Mouse (Mus musculus): ENCODE data around the gene Top3b. TPM values are rescaled to one million over a fixed set of nuclear protein-coding genes. Genes with fewer than 3 reads are reported as not detected.
"Not testable (repeated sequence)": the region's sequence is repeated elsewhere in the genome, so short reads cannot be mapped to it uniquely, and the experiment has no call there.

The Top3b gene
- polyA plus RNA-seq, 1 experiment from 2014 or later: 77.3 TPM

DNA sequence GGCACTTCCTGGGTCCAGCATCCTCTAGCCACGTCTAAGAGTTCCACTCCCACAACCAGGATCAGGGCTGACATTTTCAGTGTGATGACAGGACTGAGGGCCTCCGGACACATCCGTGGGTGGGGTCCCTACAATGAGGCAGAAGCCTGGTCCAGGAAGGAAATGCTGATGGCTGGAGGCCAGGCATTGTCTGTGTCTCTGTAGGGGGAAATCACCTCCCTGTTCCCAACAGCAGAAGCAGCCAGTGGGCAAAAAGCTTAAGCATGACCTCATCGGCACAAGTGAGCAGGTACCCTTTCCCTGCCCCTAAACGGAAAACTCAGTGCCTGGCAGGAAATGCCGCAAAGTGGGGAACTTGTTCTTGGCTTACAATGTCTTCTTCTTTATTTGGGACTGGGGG is 37.3 kb downstream of the Top3b start:
- Histone ChIP-seq H3K4me1 (ENCODE audit: control insufficient read depth, insufficient read depth, low read length) (no peaks in the 10 kb centered on the region), H3K9ac (ENCODE audit: low read length) (no peak overlapping the region), H3K4me3 (ENCODE audit: low read depth, low read length) (no peak overlapping the region), H3K27ac (replicated peaks; ENCODE audit: low read depth, low read length) (no peak overlapping the region), H3K9me3 (ENCODE audit: control insufficient read depth, low read length) (no peaks in the 10 kb centered on the region), H3K4me2 (ENCODE audit: low read depth, severe bottlenecking) (no peak overlapping the region), H3K27me3 (ENCODE audit: control insufficient read depth, insufficient read depth, low read length) (no peaks in the 10 kb centered on the region), H3K36me3 (ENCODE audit: control insufficient read depth, insufficient read depth, low read length) (peaks cover 16% of the 10 kb centered on the region; the same call in 1 of the 2 replicates)
- WGBS: 85% methylated on average over 6 of the region's 6 CpGs
- DNase-seq (ENCODE audit: low spot score) (no peak), ATAC-seq (ENCODE audit: insufficient number of reproducible peaks, low FRiP score, low TSS enrichment, low read depth) (no peak)

DNA sequence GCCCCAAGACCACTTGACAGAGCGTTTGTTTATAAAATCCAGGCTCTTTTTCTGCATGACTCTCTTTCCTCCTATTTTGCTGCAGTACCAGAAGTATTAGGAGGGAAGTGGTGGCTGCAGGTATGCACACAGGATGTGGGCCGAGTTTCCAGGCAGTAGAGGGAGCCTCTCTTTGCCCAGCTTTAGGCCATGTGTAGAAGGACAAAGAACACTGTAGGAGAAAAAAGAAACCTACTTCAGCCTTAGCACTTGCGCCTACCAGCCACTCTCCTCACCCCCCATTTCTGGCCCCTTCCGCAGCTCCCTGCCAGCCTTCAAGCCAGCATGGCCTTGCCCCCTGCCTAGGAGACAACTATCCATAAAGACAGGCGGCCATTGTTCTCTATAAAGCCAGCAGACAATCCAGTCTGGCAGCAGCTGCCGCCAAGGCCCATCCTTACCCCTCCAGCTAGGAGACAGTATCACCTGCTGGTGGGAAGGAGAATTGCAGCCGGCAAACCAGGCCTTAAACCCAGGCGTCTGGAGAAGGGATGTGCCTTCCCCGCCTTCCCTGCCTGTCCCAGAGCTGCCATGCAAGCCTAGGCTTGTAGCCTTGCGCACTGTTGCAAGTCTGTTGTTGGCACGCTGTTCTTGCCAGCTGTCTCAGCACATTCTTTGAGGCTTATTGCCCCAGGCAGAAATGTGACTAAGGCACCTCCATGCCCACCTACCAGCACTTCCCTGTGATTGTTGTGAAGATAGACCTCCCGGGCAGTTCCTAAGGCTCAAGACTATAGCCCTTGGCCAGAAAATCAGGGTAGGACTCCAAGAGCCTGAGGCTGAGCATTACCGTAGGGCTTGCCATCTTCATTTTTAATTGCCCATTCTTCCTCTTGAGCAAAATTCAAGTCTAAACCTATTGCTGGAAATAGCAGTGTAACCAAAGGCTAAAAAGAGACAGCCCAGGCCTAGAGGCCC is 41.4 kb downstream of the Top3b start:
- no peak overlapping the region for H3K27ac ChIP-seq (replicated peaks; ENCODE audit: low read depth, low read length)

GRCm38 (mm10) chr16:16913440-16913839 is 42.9 kb downstream of the Top3b start:
- H3K4me2 ChIP-seq (ENCODE audit: low read depth, severe bottlenecking): no peak overlapping the region
- DNase-seq (ENCODE audit: low spot score) (no peak), ATAC-seq (ENCODE audit: insufficient number of reproducible peaks, low FRiP score, low TSS enrichment, low read depth) (no peak)
- no peaks in the 10 kb centered on the region for H3K9me3 ChIP-seq (ENCODE audit: control insufficient read depth, low read length)
- no peak overlapping the region for H3K4me3 ChIP-seq (ENCODE audit: low read depth, low read length)
- peaks cover 10% of the 10 kb centered on the region; the same call in 1 of the 2 replicates for H3K36me3 ChIP-seq (ENCODE audit: control insufficient read depth, insufficient read depth, low read length)
- no peaks in the 10 kb centered on the region for H3K4me1 ChIP-seq (ENCODE audit: control insufficient read depth, insufficient read depth, low read length)
- H3K27ac ChIP-seq (replicated peaks; ENCODE audit: low read depth, low read length): no peak overlapping the region
- no peak overlapping the region for H3K9ac ChIP-seq (ENCODE audit: low read length)
- 76% methylated on average over 1 of the region's 1 CpGs for WGBS
- no peaks in the 10 kb centered on the region for H3K27me3 ChIP-seq (ENCODE audit: control insufficient read depth, insufficient read depth, low read length)

More for the DNA sequence above, 41.4 kb downstream of the Top3b start:
- Histone ChIP-seq H3K9ac (ENCODE audit: low read length) (0 out of 2 replicates have a peak overlapping the region, but pooled peaks have one; percentile 22), H3K36me3 (ENCODE audit: control insufficient read depth, insufficient read depth, low read length) (peaks cover 10% of the 10 kb centered on the region; the same call in 1 of the 2 replicates), H3K27me3 (ENCODE audit: control insufficient read depth, insufficient read depth, low read length) (no peaks in the 10 kb centered on the region), H3K9me3 (ENCODE audit: control insufficient read depth, low read length) (no peaks in the 10 kb centered on the region), H3K4me3 (ENCODE audit: low read depth, low read length) (no peak overlapping the region), H3K4me2 (ENCODE audit: low read depth, severe bottlenecking) (no peak overlapping the region), H3K4me1 (ENCODE audit: control insufficient read depth, insufficient read depth, low read length) (no peaks in the 10 kb centered on the region)
- 46% methylated on average over 13 of the region's 13 CpGs for WGBS
- peak; percentile 74 for ATAC-seq (ENCODE audit: insufficient number of reproducible peaks, low FRiP score, low TSS enrichment, low read depth)
- DNase-seq (ENCODE audit: low spot score): peak; percentile 81

DNA sequence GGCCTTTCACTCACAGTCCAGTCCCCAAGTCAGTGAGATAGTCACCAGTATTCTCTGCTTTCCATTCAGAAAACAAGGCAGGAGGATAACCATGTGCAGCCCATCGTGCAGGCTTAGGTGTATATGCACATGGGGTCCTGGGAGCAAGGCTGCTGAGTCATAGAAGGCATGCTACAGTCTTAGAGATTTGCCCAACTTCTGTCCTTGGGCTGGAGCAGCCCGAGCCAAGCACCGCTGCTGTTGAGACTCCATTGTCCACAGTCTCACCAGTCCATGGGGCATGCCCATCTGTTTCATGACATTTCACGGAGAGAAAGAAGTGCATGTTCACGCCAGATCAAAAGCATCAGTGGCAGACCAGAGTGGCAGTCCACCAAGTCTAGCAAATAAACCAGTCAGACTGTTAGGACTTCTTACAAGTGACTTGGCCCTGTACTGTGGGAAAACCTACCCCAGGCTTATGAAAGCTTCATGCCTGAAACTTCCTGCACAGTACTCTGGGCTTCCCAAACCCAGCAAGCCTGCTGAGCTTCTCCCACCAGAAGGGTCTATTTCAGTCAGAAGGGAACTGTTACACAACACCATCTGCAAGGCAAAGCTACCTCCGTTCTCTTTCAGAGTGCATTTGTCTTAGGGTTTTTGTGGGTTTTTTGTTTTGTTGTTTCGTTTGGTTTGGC is 48.0 kb downstream of the Top3b start:
- Histone ChIP-seq H3K4me3 (ENCODE audit: low read depth, low read length) (no peak overlapping the region), H3K4me1 (ENCODE audit: control insufficient read depth, insufficient read depth, low read length) (no peaks in the 10 kb centered on the region), H3K27me3 (ENCODE audit: control insufficient read depth, insufficient read depth, low read length) (no peaks in the 10 kb centered on the region), H3K9ac (ENCODE audit: low read length) (no peak overlapping the region), H3K36me3 (ENCODE audit: control insufficient read depth, insufficient read depth, low read length) (peaks cover 3% of the 10 kb centered on the region; the same call in 1 of the 2 replicates), H3K27ac (replicated peaks; ENCODE audit: low read depth, low read length) (no peak overlapping the region), H3K4me2 (ENCODE audit: low read depth, severe bottlenecking) (no peak overlapping the region), H3K9me3 (ENCODE audit: control insufficient read depth, low read length) (no peaks in the 10 kb centered on the region)
- ATAC-seq (ENCODE audit: insufficient number of reproducible peaks, low FRiP score, low TSS enrichment, low read depth) (no peak), DNase-seq (ENCODE audit: low spot score) (no peak)
- 94% methylated on average over 7 of the region's 7 CpGs for WGBS

GRCm38 (mm10) chr16:16921021-16921435 is 50.5 kb downstream of the Top3b start:
- H3K4me1 ChIP-seq (ENCODE audit: control insufficient read depth, insufficient read depth, low read length): no peaks in the 10 kb centered on the region
- no peak overlapping the region for H3K4me3 ChIP-seq (ENCODE audit: low read depth, low read length)
- H3K9ac ChIP-seq (ENCODE audit: low read length): no peak overlapping the region
- ATAC-seq (ENCODE audit: insufficient number of reproducible peaks, low FRiP score, low TSS enrichment, low read depth) (no peak), DNase-seq (ENCODE audit: low spot score) (no peak)
- no peaks in the 10 kb centered on the region for H3K27me3 ChIP-seq (ENCODE audit: control insufficient read depth, insufficient read depth, low read length)
- H3K4me2 ChIP-seq (ENCODE audit: low read depth, severe bottlenecking): no peak overlapping the region
- WGBS: 87% methylated on average over 3 of the region's 3 CpGs
- H3K9me3 ChIP-seq (ENCODE audit: control insufficient read depth, low read length): no peaks in the 10 kb centered on the region
- H3K27ac ChIP-seq (replicated peaks; ENCODE audit: low read depth, low read length): no peak overlapping the region
- peaks cover 3% of the 10 kb centered on the region; the same call in 1 of the 2 replicates for H3K36me3 ChIP-seq (ENCODE audit: control insufficient read depth, insufficient read depth, low read length)

- Histone ChIP-seq H3K9ac (ENCODE audit: low read length) (no peak overlapping the region), H3K27me3 (ENCODE audit: control insufficient read depth, insufficient read depth, low read length) (no peaks in the 10 kb centered on the region), H3K4me2 (ENCODE audit: low read depth, severe bottlenecking) (no peak overlapping the region), H3K27ac (replicated peaks; ENCODE audit: low read depth, low read length) (no peak overlapping the region), H3K4me1 (ENCODE audit: control insufficient read depth, insufficient read depth, low read length) (no peaks in the 10 kb centered on the region), H3K4me3 (ENCODE audit: low read depth, low read length) (no peak overlapping the region), H3K36me3 (ENCODE audit: control insufficient read depth, insufficient read depth, low read length) (no peaks in the 10 kb centered on the region; the same call in 1 of the 2 replicates), H3K9me3 (ENCODE audit: control insufficient read depth, low read length) (no peaks in the 10 kb centered on the region)
- WGBS: 85% methylated on average over 3 of the region's 3 CpGs
- ATAC-seq (ENCODE audit: insufficient number of reproducible peaks, low FRiP score, low TSS enrichment, low read depth) (no peak), DNase-seq (ENCODE audit: low spot score) (no peak)
Observed at GRCm38 (mm10) chr16:16924481-16924880, 53.9 kb downstream of the Top3b start.

DNA sequence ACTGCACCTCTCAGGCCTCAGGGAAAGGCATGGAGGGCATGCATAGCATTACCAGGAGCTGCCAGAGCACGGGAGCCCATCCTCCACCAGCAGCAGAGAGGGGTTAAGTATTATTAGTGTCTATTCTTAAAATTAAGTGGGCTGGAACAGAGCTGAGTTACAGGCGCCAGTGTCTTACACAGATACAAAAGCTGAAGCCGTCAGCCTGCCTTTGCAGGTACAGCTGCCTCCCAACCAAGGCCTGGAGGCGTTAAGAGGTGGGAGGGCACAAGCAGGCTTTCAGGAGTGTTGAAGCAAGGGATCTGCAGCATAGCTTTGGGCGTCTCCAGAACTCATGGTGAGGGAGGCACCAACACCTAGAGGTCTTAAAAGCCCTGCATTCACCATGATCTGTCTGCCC is 56.0 kb downstream of the Top3b start:
- ATAC-seq (ENCODE audit: insufficient number of reproducible peaks, low FRiP score, low TSS enrichment, low read depth): no peak
- 80% methylated on average over 5 of the region's 5 CpGs for WGBS
- H3K4me1 ChIP-seq (ENCODE audit: control insufficient read depth, insufficient read depth, low read length): no peaks in the 10 kb centered on the region

GRCm38 (mm10) chr16:16928908-16929307 is 58.4 kb downstream of the Top3b start:
- not testable (repeated sequence) for H3K36me3 ChIP-seq (ENCODE audit: control insufficient read depth, insufficient read depth, low read length); H3K4me1 ChIP-seq (ENCODE audit: control insufficient read depth, insufficient read depth, low read length); H3K9ac ChIP-seq (ENCODE audit: low read length); H3K9me3 ChIP-seq (ENCODE audit: control insufficient read depth, low read length); H3K4me3 ChIP-seq (ENCODE audit: low read depth, low read length); H3K4me2 ChIP-seq (ENCODE audit: low read depth, severe bottlenecking); DNase-seq (ENCODE audit: low spot score); H3K27ac ChIP-seq (replicated peaks; ENCODE audit: low read depth, low read length); H3K27me3 ChIP-seq (ENCODE audit: control insufficient read depth, insufficient read depth, low read length)
- 0 out of 2 replicates have a peak, but pooled peaks have one; percentile 21 for ATAC-seq (ENCODE audit: insufficient number of reproducible peaks, low FRiP score, low TSS enrichment, low read depth)
- WGBS: 73% methylated on average over 3 of the region's 3 CpGs

More for the DNA sequence above, 56.0 kb downstream of the Top3b start:
- DNase-seq (ENCODE audit: low spot score): no peak
- Histone ChIP-seq H3K4me2 (ENCODE audit: low read depth, severe bottlenecking) (no peak overlapping the region), H3K27ac (replicated peaks; ENCODE audit: low read depth, low read length) (no peak overlapping the region), H3K36me3 (ENCODE audit: control insufficient read depth, insufficient read depth, low read length) (no peaks in the 10 kb centered on the region; the same call in 1 of the 2 replicates), H3K9ac (ENCODE audit: low read length) (no peak overlapping the region), H3K27me3 (ENCODE audit: control insufficient read depth, insufficient read depth, low read length) (no peaks in the 10 kb centered on the region), H3K9me3 (ENCODE audit: control insufficient read depth, low read length) (no peaks in the 10 kb centered on the region), H3K4me3 (ENCODE audit: low read depth, low read length) (no peak overlapping the region)

All from limb, embryonic 11.5 days (tissue).